Mouse (Mus musculus) intestine, postnatal 0 days (tissue): Measurements from ENCODE around the gene 9230112D13Rik. TPM values are rescaled to one million over a fixed set of nuclear protein-coding genes. Genes with fewer than 3 reads are reported as not detected.

Experiments used
- ATAC-seq: fragments of 200-750 bp; cut with Nextera tagmentation; 2 replicates; pipeline ENCODE4 v1.8.0; 2017; ENCODE audit warnings: mild to moderate bottlenecking, moderate TSS enrichment, moderate library complexity
- H3K27ac ChIP-seq: fragments of 300-500 bp; sonication (generic); 2 replicates; pipeline ENCODE4 v1.5.1; 2014; ENCODE audit warnings: mild to moderate bottlenecking, low read depth, low read length, moderate library complexity
- H3K27me3 ChIP-seq: fragments of 300-500 bp; sonication (generic); replicated peaks from 2 replicates; pipeline ENCODE4 v1.6.1; 2014; ENCODE audit warnings: low read length, mixed read lengths; ENCODE audit not compliant: control insufficient read depth, insufficient read depth
- H3K36me3 ChIP-seq: fragments of 300-500 bp; sonication (generic); 2 replicates; pipeline ENCODE4 v1.6.1; 2014; ENCODE audit warnings: mild to moderate bottlenecking, moderate library complexity; ENCODE audit not compliant: control insufficient read depth, insufficient read depth
- H3K4me1 ChIP-seq: fragments of 300-500 bp; sonication (generic); replicated peaks from 2 replicates; pipeline ENCODE4 v1.6.1; 2014; ENCODE audit warnings: antibody characterized with exemption, low read length, mixed read lengths; ENCODE audit not compliant: control insufficient read depth, insufficient read depth
- H3K4me2 ChIP-seq: fragments of 300-500 bp; sonication (generic); replicated peaks from 2 replicates; pipeline ENCODE4 v1.6.1; 2014; ENCODE audit warnings: low read depth, mild to moderate bottlenecking, moderate library complexity
- H3K4me3 ChIP-seq: fragments of 300-500 bp; sonication (generic); 2 replicates; pipeline ENCODE4 v1.5.1; 2014; ENCODE audit warnings: low read depth, low read length
- H3K9ac ChIP-seq: fragments of 300-500 bp; sonication (generic); 2 replicates; pipeline ENCODE4 v1.6.1; 2014; ENCODE audit warnings: mild to moderate bottlenecking, low read depth, low read length
- H3K9me3 ChIP-seq: fragments of 300-500 bp; sonication (generic); 2 replicates; pipeline ENCODE4 v1.6.1; 2016; ENCODE audit warnings: mixed run types; ENCODE audit not compliant: control insufficient read depth
- CTCF ChIP-seq: sonication (generic); IDR thresholded peaks from 2 replicates; pipeline ENCODE4 v1.5.1; 2016; ENCODE audit warnings: low read depth, mild to moderate bottlenecking, control low read depth, antibody characterized with exemption, moderate library complexity
- WGBS: fragments of 180-500 bp; shearing (Covaris S2); extraction: QIAGEN DNeasy Blood & Tissue Kit; methylation state at CpG from one replicate; pipeline ENCODE4 v1.1.7; 2014; 5-methylcytosine and 5-hydroxymethylcytosine counted together
- polyA plus RNA-seq: library from polyadenylated mRNA; unstranded; fragments of >200 nt; fragmentation: Nextera tagmentation; extraction: Ambion mirVana; gene quantifications from 2 replicates; pipeline ENCODE4 v1.2.1, GENCODE M21; 2015

Gene 9230112D13Rik
- polyA plus RNA-seq, 1 experiment from 2014 or later = not detected

DNA sequence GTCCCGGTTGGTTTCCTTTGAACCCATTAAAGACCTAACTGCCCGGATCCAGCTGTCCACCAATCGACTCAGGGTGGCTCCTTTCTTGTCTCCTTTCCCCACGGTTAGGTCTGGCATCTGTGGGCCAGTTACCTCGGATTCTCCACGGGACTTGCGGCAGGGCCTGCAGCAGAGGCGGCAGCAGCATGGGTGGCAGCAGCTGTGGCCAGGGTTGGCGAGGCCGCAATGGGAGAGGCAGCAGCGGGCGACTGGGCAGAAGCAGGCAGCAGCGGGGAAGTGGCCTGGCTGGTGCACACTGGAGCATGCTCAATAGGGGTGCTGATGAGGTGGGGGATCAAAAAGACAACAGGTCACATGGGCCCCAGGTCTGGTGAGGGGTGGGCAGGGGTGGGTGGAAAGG is 32.6 kb upstream of the 9230112D13Rik start:
- no peaks in the 10 kb centered on the region for H3K4me1 ChIP-seq
- H3K9me3 ChIP-seq = no peaks in the 10 kb centered on the region
- no peak for ATAC-seq
- no peak overlapping the region for H3K9ac ChIP-seq
- TF ChIP-seq CTCF = no peak
- 79% methylated on average over 13 of the region's 13 CpGs for WGBS
- H3K27me3 ChIP-seq = no peaks in the 10 kb centered on the region
- H3K36me3 ChIP-seq = peaks cover 22% of the 10 kb centered on the region; the same call in 1 of the 2 replicates
- H3K4me2 ChIP-seq = no peak overlapping the region
- H3K4me3 ChIP-seq = no peak overlapping the region
- no peak overlapping the region for H3K27ac ChIP-seq

DNA sequence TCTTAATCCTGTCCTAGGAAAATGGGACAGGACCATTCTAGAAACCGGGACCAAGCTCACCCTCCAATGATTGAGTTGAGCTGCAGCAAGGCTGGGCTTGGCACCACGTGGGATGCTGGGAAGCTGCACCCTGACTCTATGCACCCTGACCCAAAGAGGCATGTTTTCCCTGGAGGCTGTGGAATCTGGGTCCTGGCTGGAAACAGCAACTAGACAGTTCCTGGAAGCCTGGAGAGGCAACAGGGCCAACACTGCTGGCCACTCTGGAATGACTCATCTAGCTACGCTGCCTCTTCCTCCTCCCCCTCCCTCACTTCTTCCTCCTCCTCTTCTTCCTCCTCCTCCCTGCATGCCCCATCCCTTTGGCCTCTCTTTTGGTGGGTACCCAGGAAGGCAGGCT is 31.4 kb upstream of the 9230112D13Rik start:
- no peaks in the 10 kb centered on the region for H3K27me3 ChIP-seq
- 55% methylated on average over 3 of the region's 3 CpGs for WGBS

DNA sequence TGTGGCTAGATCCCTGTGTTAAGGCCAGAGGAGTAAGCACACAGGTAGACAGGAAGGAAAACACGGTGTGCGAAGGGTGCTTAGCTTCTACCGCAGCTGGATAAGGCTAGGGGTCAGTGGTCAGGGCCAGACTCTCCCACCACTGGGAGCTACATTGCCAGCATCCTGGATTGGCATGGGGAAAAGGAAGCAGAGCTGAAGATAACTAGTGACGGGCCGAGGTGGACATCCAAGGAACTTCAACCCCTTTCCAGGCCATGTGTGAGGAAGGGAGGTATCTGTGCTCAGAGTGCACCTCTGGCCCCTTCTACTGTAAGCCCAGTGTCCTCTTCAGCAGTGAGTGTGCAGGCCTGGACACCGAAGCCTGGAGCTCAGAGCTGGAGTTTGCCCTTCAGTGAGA is 30.9 kb upstream of the 9230112D13Rik start:
- no peak for ATAC-seq
- H3K27me3 ChIP-seq = no peaks in the 10 kb centered on the region
- H3K27ac ChIP-seq = no peak overlapping the region
- H3K9ac ChIP-seq = no peak overlapping the region
- H3K4me3 ChIP-seq = no peak overlapping the region
- WGBS = 81% methylated on average over 6 of the region's 6 CpGs
- H3K4me2 ChIP-seq = no peak overlapping the region
- no peaks in the 10 kb centered on the region for H3K9me3 ChIP-seq
- TF ChIP-seq CTCF = no peak
- peaks cover 5% of the 10 kb centered on the region; the same call in 1 of the 2 replicates for H3K4me1 ChIP-seq
- H3K36me3 ChIP-seq = peaks cover 15% of the 10 kb centered on the region; the same call in 1 of the 2 replicates

More for the DNA sequence above, 31.4 kb upstream of the 9230112D13Rik start:
- peaks cover 5% of the 10 kb centered on the region; the same call in 1 of the 2 replicates for H3K4me1 ChIP-seq
- H3K4me3 ChIP-seq = no peak overlapping the region
- no peak overlapping the region for H3K9ac ChIP-seq
- no peaks in the 10 kb centered on the region for H3K9me3 ChIP-seq
- TF ChIP-seq CTCF = no peak
- ATAC-seq = no peak
- peaks cover 16% of the 10 kb centered on the region; the same call in 1 of the 2 replicates for H3K36me3 ChIP-seq
- no peak overlapping the region for H3K4me2 ChIP-seq
- H3K27ac ChIP-seq = no peak overlapping the region

DNA sequence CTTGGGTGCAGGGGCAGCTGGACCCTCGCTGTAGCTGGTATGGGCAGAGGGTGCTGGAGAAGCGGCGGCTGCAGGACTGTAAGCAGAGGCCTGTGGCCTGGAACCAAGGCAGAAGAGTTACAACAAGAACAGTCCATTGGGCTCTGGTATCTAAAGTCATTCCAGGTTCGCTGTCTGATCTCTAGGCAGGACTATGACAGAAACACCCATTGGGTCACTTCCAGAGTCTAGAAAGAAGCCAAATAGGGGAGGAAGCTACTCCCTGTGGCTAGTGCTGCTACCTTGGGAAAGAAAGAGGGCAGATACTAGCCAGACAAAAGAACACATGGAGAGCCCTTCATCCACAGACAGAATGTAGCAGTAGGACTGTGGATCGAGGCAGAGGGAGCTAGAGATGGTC is 29.6 kb upstream of the 9230112D13Rik start:
- peaks cover 15% of the 10 kb centered on the region; the same call in 1 of the 2 replicates for H3K36me3 ChIP-seq
- WGBS = 91% methylated on average over 5 of the region's 5 CpGs
- H3K4me2 ChIP-seq = no peak overlapping the region

DNA sequence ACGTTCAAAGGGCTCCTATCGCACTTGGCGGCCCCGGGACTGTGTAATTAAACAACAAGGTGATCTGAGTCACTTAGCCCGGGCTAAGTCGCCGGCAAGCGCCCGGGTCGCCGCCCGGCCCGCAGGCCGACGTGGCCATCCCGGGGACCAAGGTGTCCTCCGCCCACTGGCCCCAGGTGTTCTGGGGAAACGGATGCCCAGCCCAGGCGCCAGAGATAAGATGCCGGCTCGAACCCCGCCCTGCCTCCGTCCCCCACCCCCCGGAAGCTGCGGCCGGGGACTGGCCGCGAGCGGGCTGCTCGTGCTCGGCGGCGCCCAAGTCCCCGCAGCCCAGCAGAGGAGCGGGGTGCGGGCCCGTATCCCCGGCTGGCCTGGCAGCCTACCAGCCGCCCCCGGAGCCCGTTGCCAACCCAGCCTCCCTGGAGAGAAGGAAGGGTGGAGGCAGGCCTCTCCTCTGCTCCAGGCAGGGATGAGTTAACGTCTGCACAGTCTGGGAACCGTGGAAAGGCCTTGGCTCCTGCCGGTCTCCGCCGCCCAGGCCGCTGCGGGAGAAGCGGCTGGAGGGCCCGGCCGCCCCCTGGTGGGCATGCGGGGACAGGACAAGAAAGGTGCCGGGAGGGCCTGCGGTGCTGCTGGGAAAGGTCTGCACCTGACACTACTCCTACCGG is 26.5 kb upstream of the 9230112D13Rik start:
- peak overlapping the region; percentile 98 for H3K4me2 ChIP-seq
- TF ChIP-seq CTCF = peak; percentile 99
- under 1% methylated on average over 53 of the region's 55 CpGs for WGBS

More for the DNA sequence above, 29.6 kb upstream of the 9230112D13Rik start:
- no peak for ATAC-seq
- Histone ChIP-seq H3K4me3 (no peak overlapping the region), H3K4me1 (peaks cover 5% of the 10 kb centered on the region; the same call in 1 of the 2 replicates), H3K27me3 (no peaks in the 10 kb centered on the region), H3K9ac (no peak overlapping the region), H3K27ac (no peak overlapping the region), H3K9me3 (no peaks in the 10 kb centered on the region)
- TF ChIP-seq CTCF = no peak

DNA sequence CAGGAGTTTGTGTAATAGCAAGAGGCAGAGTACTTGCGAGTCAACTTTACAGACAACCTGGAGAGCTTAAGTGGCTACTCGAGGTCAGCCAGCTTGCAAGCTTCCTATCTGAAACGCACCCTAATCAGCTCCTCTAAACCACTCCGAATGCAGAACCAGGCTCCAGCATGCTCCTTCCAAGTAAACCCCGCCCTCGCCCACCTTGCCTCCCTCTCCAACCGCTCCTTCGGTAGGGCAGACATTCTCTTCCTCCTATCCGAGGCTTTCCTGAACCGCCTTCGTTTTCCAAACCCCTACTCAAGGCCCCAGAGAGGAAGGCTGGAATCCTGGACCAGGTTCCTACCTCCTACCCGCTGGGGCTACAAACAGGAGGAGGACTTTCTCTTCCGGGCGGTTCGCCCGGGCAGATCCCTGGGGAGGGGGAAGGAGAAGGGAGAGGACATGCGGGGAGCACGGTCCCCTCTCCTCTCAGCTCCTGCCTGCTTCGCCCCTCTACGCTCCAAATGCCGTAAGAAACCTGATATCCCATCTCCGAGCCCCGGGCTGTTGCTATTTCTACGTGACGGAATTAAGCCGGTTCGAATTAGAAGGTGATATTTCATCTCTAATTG is 25.9 kb upstream of the 9230112D13Rik start:
- Histone ChIP-seq H3K36me3 (peaks cover 13% of the 10 kb centered on the region; the same call in 1 of the 2 replicates), H3K27me3 (no peaks in the 10 kb centered on the region), H3K4me2 (peak overlapping the region; percentile 98), H3K9me3 (no peaks in the 10 kb centered on the region), H3K4me1 (peaks cover 5% of the 10 kb centered on the region; the same call in 1 of the 2 replicates), H3K9ac (peak overlapping the region; percentile 67), H3K27ac (peak overlapping the region; percentile 74; the same call in 1 of the 2 replicates), H3K4me3 (peak overlapping the region; percentile 61)
- TF ChIP-seq CTCF = no peak
- 8% methylated on average over 27 of the region's 27 CpGs for WGBS
- peak; percentile 35 for ATAC-seq

More for the DNA sequence above, 26.5 kb upstream of the 9230112D13Rik start:
- Histone ChIP-seq H3K9me3 (no peaks in the 10 kb centered on the region), H3K27me3 (no peaks in the 10 kb centered on the region), H3K36me3 (peaks cover 11% of the 10 kb centered on the region; the same call in 1 of the 2 replicates), H3K9ac (peak overlapping the region; percentile 67), H3K27ac (peak overlapping the region; percentile 74), H3K4me3 (peak overlapping the region; percentile 61), H3K4me1 (peaks cover 5% of the 10 kb centered on the region; the same call in 1 of the 2 replicates)
- peak; percentile 90 for ATAC-seq
